Mouse (Mus musculus) embryonic facial prominence, embryonic 12.5 days (tissue): ENCODE measurements around the gene Tmtc2. TPM values are rescaled to one million over a fixed set of nuclear protein-coding genes. Genes with fewer than 3 reads are reported as not detected.

Source experiments
- ATAC-seq: fragments of 200-750 bp; cut with Nextera tagmentation; 2 replicates; pipeline ENCODE4 v1.8.0; 2017; ENCODE audit not compliant: insufficient number of reproducible peaks, insufficient read depth, low FRiP score, low TSS enrichment
- H3K27ac ChIP-seq: fragments of 300-500 bp; sonication (generic); 2 replicates; pipeline ENCODE4 v1.5.1; 2016; ENCODE audit warnings: mild to moderate bottlenecking
- H3K27me3 ChIP-seq: fragments of 300-500 bp; sonication (generic); 2 replicates; pipeline ENCODE4 v1.6.1; 2016; ENCODE audit warnings: mild to moderate bottlenecking, moderate library complexity
- H3K36me3 ChIP-seq: fragments of 300-500 bp; sonication (generic); 2 replicates; pipeline ENCODE4 v1.6.1; 2016; ENCODE audit warnings: mild to moderate bottlenecking
- H3K4me1 ChIP-seq: fragments of 300-500 bp; sonication (generic); 2 replicates; pipeline ENCODE4 v1.6.1; 2016
- H3K4me2 ChIP-seq: fragments of 300-500 bp; sonication (generic); replicated peaks from 2 replicates; pipeline ENCODE4 v1.6.1; 2016; ENCODE audit warnings: mild to moderate bottlenecking, moderate library complexity
- H3K4me3 ChIP-seq: fragments of 300-500 bp; sonication (generic); 2 replicates; pipeline ENCODE4 v1.5.1; 2016; ENCODE audit warnings: mild to moderate bottlenecking
- H3K9ac ChIP-seq: fragments of 300-500 bp; sonication (generic); 2 replicates; pipeline ENCODE4 v1.6.1; 2016; ENCODE audit warnings: mild to moderate bottlenecking, moderate library complexity
- H3K9me3 ChIP-seq: fragments of 300-500 bp; sonication (generic); 2 replicates; pipeline ENCODE4 v1.6.1; 2016; ENCODE audit warnings: mild to moderate bottlenecking, moderate library complexity
- WGBS: fragments of 180-500 bp; shearing (Covaris S2); methylation state at CpG from one replicate; pipeline ENCODE4 v1.1.7; 2016; 5-methylcytosine and 5-hydroxymethylcytosine counted together
- polyA plus RNA-seq: library from polyadenylated mRNA; unstranded; fragments of >200 nt; fragmentation: Nextera tagmentation; extraction: Ambion mirVana; gene quantifications from 2 replicates; pipeline ENCODE4 v1.2.1, GENCODE M21; 2016

Tmtc2 gene
- polyA plus RNA-seq, 1 experiment from 2014 or later = 18.1 TPM

GRCm38 (mm10) chr10:105399316-105399715 is 174.9 kb downstream of the Tmtc2 start:
- H3K9ac ChIP-seq = no peak overlapping the region
- no peak overlapping the region for H3K27ac ChIP-seq
- H3K4me1 ChIP-seq = no peaks in the 10 kb centered on the region
- H3K4me2 ChIP-seq = no peak overlapping the region
- no peaks in the 10 kb centered on the region for H3K36me3 ChIP-seq
- WGBS = 58% methylated on average over 5 of the region's 5 CpGs
- no peak overlapping the region for H3K4me3 ChIP-seq
- no peaks in the 10 kb centered on the region for H3K9me3 ChIP-seq
- no peaks in the 10 kb centered on the region for H3K27me3 ChIP-seq
- ATAC-seq = no peak

DNA sequence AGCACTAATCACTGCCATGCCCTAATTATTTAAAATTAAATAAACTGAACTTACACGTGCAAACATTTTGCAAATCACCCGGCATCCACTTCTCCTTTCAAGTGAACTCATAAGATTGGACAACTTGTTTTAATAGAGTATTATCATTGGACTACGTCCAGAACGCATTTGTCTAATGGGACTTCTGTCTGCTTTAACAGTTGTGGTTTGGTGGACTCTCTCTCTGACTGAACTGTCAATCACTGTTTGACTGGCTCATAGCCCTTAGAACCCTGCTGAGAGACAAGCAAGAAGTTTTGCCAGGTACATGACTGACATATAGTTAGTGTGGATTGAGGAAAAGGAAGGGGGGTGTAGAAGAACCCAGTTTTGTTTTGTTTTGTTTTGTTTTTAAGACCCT is 190.2 kb downstream of the Tmtc2 start:
- WGBS = 32% methylated on average over 4 of the region's 4 CpGs
- Histone ChIP-seq H3K27ac (no peak overlapping the region), H3K27me3 (no peaks in the 10 kb centered on the region), H3K4me1 (peaks cover 5% of the 10 kb centered on the region; the same call in 1 of the 2 replicates), H3K36me3 (no peaks in the 10 kb centered on the region), H3K9ac (no peak overlapping the region), H3K4me2 (no peak overlapping the region), H3K9me3 (no peaks in the 10 kb centered on the region), H3K4me3 (no peak overlapping the region)
- no peak for ATAC-seq

GRCm38 (mm10) chr10:105381705-105382104 is 192.5 kb downstream of the Tmtc2 start:
- Histone ChIP-seq H3K4me3 (no peak overlapping the region), H3K4me2 (no peak overlapping the region), H3K27me3 (no peaks in the 10 kb centered on the region), H3K4me1 (peaks cover 5% of the 10 kb centered on the region; the same call in 1 of the 2 replicates), H3K9ac (no peak overlapping the region), H3K27ac (no peak overlapping the region), H3K36me3 (no peaks in the 10 kb centered on the region), H3K9me3 (no peaks in the 10 kb centered on the region)
- ATAC-seq = no peak
- WGBS = 84% methylated on average over 1 of the region's 1 CpGs

DNA sequence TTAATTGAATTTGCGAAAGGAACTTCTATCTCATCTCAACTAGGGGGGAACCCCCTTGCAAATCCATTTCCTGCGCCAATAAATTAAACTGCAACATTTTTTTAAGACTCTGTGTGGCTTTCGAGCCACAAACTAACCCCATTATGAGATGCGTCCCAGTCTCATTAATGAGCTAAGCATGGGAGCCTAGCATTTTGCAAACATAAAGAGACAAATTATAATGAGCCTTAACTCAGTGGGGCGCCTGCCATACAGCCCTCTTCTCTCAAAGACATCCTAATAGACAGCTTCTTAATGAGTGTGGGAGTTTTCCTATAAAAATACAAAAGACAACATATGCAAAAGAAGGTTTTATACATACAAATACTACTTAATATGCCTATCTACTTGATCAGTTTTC is 193.0 kb downstream of the Tmtc2 start:
- 68% methylated on average over 5 of the region's 5 CpGs for WGBS
- Histone ChIP-seq H3K4me2 (no peak overlapping the region), H3K9ac (no peak overlapping the region), H3K36me3 (no peaks in the 10 kb centered on the region), H3K27me3 (no peaks in the 10 kb centered on the region), H3K4me1 (peaks cover 5% of the 10 kb centered on the region; the same call in 1 of the 2 replicates), H3K9me3 (no peaks in the 10 kb centered on the region), H3K4me3 (no peak overlapping the region), H3K27ac (no peak overlapping the region)
- ATAC-seq = no peak

DNA sequence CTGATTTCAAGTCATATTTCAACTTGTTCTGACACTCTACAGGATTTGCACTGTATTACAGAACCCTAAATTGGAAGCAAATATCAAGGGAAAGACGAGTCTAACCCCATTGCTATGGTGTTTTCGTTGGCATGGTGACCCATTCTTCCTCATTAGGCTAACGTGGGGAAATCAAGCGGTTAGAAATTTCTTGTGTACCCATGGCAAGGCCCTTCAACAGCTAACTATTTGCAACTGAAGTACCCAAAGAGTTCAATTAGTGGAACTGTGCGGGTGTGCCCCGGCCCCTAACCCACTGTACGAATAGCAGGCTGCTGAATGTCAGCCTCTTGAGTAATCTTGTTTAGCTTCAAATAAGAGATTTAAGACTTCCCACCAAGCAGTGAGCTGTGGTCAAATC is 193.7 kb downstream of the Tmtc2 start:
- H3K4me2 ChIP-seq = no peak overlapping the region
- no peak overlapping the region for H3K9ac ChIP-seq
- no peak overlapping the region for H3K27ac ChIP-seq
- ATAC-seq = no peak
- H3K4me1 ChIP-seq = peaks cover 5% of the 10 kb centered on the region; the same call in 1 of the 2 replicates
- no peaks in the 10 kb centered on the region for H3K9me3 ChIP-seq
- H3K4me3 ChIP-seq = no peak overlapping the region
- no peaks in the 10 kb centered on the region for H3K27me3 ChIP-seq
- 63% methylated on average over 7 of the region's 7 CpGs for WGBS
- H3K36me3 ChIP-seq = no peaks in the 10 kb centered on the region

- Histone ChIP-seq H3K9me3 (no peaks in the 10 kb centered on the region), H3K27me3 (no peaks in the 10 kb centered on the region), H3K9ac (no peak overlapping the region), H3K4me2 (no peak overlapping the region), H3K4me3 (no peak overlapping the region), H3K27ac (no peak overlapping the region), H3K4me1 (no peaks in the 10 kb centered on the region), H3K36me3 (no peaks in the 10 kb centered on the region)
- WGBS = 91% methylated on average over 2 of the region's 2 CpGs
- ATAC-seq = no peak
These were observed 196.5 kb downstream of the Tmtc2 start for GRCm38 (mm10) chr10:105377711-105378110.

DNA sequence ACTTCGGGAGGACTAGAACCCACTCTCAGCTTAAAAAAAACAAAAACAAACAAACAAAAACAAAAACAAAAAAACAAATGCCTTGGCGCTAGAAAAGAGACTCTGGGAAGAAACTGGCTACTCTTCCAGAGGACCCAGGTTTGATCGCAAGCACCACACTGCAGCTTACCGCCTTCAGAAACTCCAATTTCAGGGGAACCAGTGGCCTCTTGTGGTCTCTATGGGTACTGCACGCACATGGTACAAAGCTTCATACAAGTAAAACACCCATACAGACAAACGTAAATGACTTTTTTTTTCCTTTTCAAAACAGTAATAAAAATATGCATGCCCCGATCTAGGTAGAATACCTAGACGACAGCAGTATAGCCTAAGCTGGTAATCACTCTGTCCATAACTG is 201.0 kb downstream of the Tmtc2 start:
- Histone ChIP-seq H3K4me1 (no peaks in the 10 kb centered on the region), H3K9ac (no peak overlapping the region), H3K4me2 (no peak overlapping the region), H3K36me3 (peaks cover 8% of the 10 kb centered on the region; the same call in 1 of the 2 replicates), H3K27me3 (no peaks in the 10 kb centered on the region), H3K4me3 (no peak overlapping the region), H3K9me3 (no peaks in the 10 kb centered on the region), H3K27ac (no peak overlapping the region)
- no peak for ATAC-seq
- 96% methylated on average over 8 of the region's 8 CpGs for WGBS

GRCm38 (mm10) chr10:105368242-105368641 is 206.0 kb downstream of the Tmtc2 start:
- WGBS = 92% methylated on average over 8 of the region's 8 CpGs
- Histone ChIP-seq H3K9ac (no peak overlapping the region), H3K36me3 (peaks cover 8% of the 10 kb centered on the region; the same call in 1 of the 2 replicates), H3K9me3 (no peaks in the 10 kb centered on the region), H3K4me3 (no peak overlapping the region), H3K4me2 (no peak overlapping the region), H3K27me3 (no peaks in the 10 kb centered on the region), H3K4me1 (0 out of 2 replicates have a peak, but pooled peaks cover 4% of the 10 kb centered on the region), H3K27ac (no peak overlapping the region)
- ATAC-seq = no peak

DNA sequence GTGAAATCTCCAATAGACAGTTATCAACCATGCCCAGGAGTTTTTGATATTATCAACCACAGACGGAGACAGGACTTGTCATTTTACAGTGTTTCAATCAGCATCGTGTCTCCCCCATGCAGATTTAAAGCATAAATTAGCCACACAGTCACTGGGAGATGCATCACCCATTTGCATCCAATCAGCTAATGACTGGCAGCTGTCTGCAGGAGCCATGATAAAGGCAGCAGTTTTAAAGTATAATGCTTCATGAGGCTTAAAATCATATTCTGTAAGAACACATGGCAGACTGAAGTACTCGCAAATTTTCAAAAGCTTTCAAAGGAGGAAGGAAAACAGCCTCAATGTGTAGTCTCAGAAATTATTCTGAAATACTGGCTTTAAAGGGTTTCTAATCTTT is 209.8 kb downstream of the Tmtc2 start:
- 52% methylated on average over 3 of the region's 3 CpGs for WGBS
- no peak overlapping the region for H3K9ac ChIP-seq
- 0 out of 2 replicates have a peak, but pooled peaks cover 4% of the 10 kb centered on the region for H3K4me1 ChIP-seq
- no peak overlapping the region for H3K4me2 ChIP-seq
- no peak overlapping the region for H3K4me3 ChIP-seq
- no peak for ATAC-seq
- peaks cover 2% of the 10 kb centered on the region; the same call in 1 of the 2 replicates for H3K36me3 ChIP-seq
- no peaks in the 10 kb centered on the region for H3K9me3 ChIP-seq
- H3K27ac ChIP-seq = no peak overlapping the region
- H3K27me3 ChIP-seq = no peaks in the 10 kb centered on the region

DNA sequence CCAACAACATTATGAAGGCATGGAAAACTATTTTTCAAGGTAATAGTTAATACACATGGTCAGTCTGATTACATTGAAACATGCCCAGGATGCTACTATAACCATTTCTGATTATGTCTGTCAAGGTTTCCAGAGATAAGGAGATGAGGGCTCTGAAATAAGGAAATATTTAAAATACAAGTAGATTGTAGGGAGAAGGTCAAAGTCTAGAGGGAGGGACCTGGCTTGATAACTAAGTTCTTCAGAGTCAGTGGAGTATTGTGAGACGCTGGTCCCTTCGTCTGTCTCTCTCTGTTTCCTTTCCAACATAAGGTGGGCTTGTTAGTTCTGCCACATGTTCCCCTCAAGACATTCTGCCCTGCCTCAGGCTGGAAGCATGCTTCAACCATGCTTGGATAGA is 223.9 kb downstream of the Tmtc2 start:
- H3K27me3 ChIP-seq = no peaks in the 10 kb centered on the region
- H3K4me1 ChIP-seq = no peaks in the 10 kb centered on the region
- WGBS = 92% methylated on average over 2 of the region's 2 CpGs
- no peaks in the 10 kb centered on the region for H3K9me3 ChIP-seq
- no peak overlapping the region for H3K9ac ChIP-seq
- H3K27ac ChIP-seq = no peak overlapping the region
- H3K4me3 ChIP-seq = no peak overlapping the region
- no peaks in the 10 kb centered on the region for H3K36me3 ChIP-seq
- no peak for ATAC-seq
- H3K4me2 ChIP-seq = no peak overlapping the region

DNA sequence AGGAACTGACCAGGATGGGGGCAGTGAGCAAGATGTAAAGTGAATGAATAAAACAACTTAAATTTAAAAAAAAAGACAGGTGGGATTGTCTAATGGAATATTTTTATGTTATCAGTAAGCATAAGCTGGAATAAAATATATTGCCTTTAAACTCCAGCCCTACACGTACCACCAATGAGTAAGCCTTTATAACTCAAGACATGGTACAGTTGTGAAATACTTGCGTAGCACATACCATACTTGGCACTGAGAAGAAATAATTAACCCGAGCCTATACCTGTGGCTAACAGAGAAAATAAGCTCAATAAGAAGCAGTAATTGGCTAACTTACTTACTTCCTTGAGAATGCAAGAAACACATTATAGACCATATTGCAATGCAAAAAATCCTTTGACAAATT is 228.3 kb downstream of the Tmtc2 start:
- Histone ChIP-seq H3K9me3 (no peaks in the 10 kb centered on the region), H3K4me2 (no peak overlapping the region), H3K4me3 (no peak overlapping the region), H3K27me3 (no peaks in the 10 kb centered on the region), H3K36me3 (no peaks in the 10 kb centered on the region), H3K9ac (no peak overlapping the region), H3K27ac (no peak overlapping the region), H3K4me1 (no peaks in the 10 kb centered on the region)
- WGBS = 96% methylated on average over 3 of the region's 3 CpGs
- ATAC-seq = no peak

GRCm38 (mm10) chr10:105332856-105333255 is 241.4 kb downstream of the Tmtc2 start:
- Histone ChIP-seq H3K27ac (no peak overlapping the region), H3K4me1 (no peaks in the 10 kb centered on the region), H3K27me3 (no peaks in the 10 kb centered on the region), H3K4me3 (no peak overlapping the region), H3K36me3 (no peaks in the 10 kb centered on the region), H3K9me3 (no peaks in the 10 kb centered on the region), H3K9ac (no peak overlapping the region), H3K4me2 (no peak overlapping the region)
- ATAC-seq = no peak
- WGBS = 60% methylated on average over 2 of the region's 2 CpGs

GRCm38 (mm10) chr10:105330327-105330726 is 243.9 kb downstream of the Tmtc2 start:
- H3K9ac ChIP-seq = no peak overlapping the region
- no peak overlapping the region for H3K27ac ChIP-seq
- H3K36me3 ChIP-seq = no peaks in the 10 kb centered on the region
- no peaks in the 10 kb centered on the region for H3K9me3 ChIP-seq
- H3K4me3 ChIP-seq = no peak overlapping the region
- ATAC-seq = no peak
- 48% methylated on average over 5 of the region's 5 CpGs for whole genome bisulfite sequencing
- no peak overlapping the region for H3K4me2 ChIP-seq
- H3K4me1 ChIP-seq = no peaks in the 10 kb centered on the region
- H3K27me3 ChIP-seq = no peaks in the 10 kb centered on the region
